Mouse (Mus musculus) right cerebral cortex, adult 2 months (tissue): ENCODE measurements at regions not wholly inside any gene's neighbourhood (a gene's known extent, or its start where the extent isn't known, plus 50 kb on each side); places are given as distances from the start of the nearest gene placed in this dataset.

Experiments
- DNase-seq, 2 experiments: peaks; one replicate each; pipeline ENCODE4 v3.0.0; 2021 to 2022; ENCODE audit warnings: low spot score in 2 of 2

DNA sequence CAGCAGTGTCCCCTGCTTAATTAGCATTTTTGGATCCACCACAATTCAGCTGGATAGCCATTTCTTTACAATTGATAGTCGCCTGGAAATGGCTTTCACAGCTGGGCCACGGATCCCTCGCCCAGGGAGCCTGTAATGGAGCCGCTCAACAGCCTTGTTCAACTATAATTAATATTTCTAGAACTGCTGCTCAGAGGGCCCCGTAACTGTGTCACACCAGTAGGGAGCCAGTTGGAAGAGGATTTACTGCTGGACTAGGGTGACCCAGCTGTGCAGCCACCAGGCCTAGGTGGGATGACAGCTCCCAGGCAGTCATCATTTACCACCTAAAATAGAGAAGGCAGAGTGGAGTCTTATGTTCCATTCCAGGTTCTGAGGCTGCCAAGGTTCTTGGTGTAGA is 529.2 kb downstream of the Nr2f2 start:
- no peak for DNase-seq

DNA sequence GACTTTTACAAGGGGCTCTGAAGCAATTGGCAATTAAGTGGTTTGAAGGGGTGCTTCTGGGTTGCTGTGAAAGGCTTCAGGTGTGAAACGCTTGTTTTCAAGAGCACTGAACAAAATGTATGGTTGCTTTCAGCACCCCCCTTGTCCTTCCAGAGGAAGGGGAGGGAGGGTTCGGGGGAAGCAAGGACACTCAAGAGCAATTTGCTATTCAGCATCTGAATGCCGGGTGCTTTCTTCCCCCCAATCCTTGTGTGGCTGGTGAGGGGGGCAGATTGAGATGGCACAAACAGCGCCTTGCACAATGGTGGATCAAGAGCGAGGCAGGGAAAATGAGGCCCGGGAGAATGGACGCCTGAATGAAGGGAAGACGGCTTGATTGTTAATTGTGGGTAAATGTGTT is 539.3 kb downstream of the Nr2f2 start:
- no peak for DNase-seq

DNA sequence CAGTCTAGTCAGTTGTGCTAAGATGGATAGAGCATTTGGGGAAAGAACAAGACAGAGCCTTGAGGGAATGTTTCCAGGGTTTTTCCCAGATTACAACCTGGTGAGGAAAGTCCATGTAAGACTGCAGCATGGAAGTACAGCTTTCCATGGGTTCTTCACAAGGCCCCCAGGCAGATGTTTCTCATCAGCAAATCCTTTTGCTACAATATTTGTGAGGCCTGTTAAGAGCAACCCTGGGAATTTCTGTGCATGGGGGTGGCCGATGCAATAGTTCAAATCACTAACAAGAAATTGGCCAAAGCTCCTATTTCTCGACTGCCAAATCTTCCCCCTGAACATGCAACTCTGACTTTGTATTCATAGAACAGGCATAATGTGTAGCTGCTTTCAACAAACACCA is 546.0 kb downstream of the Nr2f2 start:
- DNase-seq, result no peak

DNA sequence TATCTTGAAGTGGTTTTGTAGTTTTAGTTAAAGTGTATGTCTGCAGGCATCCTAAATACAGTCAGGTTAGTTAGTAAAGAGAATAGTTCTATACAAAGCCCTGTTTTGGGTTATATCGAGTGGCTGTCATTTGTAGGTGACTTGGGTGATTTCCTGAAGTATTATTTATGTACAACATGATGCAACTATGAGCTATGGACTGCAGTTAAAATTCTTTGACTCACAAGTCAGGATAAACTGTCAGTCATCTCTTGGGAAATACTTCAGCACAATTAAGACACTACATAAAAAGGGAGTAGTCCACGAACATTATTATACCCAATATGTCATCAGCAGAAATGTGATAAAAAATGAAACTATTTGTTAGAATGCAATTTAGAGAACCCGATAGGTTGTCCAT is 554.2 kb downstream of the Nr2f2 start:
- DNase-seq, result no peak

DNA sequence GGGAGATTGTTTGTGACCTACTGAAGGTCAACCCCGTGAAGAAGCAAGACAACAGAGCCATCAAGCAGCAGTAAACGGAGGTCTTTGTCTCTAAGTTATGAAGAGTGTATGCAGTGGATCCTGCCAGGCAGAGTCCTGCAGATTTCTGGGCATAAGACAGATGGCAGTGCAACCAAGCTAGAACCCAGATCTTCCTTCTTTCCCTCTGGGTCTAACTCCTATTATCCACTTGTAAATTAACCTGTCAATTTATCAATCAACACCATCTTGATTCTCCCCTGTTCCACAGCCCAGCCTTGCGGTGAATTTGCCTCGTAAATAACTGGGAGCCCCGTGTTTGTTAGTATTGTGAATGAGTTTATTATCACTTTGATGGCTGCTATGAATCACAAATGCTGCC is 555.7 kb downstream of the Nr2f2 start:
- peak; percentile 25 to 31 for DNase-seq

DNA sequence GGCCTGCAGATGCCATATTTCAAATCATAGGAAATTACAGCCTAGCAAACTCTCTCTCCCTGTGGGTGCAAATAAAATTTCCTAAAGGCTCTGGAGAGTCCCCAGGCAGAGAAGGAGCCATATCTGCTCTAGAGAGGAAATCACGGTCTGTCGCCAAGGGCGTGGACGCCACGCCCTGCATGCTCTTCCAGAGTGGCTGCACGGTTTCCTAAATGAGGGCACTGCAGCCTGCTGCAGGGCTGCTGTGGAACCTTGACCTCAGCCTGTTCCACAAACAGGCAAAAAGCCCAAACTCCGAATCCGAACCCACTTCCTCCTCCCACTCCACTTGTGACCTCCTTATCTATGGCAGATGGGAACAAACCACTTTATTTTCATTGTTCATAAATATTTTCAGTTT is 559.3 kb downstream of the Nr2f2 start:
- DNase-seq, result no peak

DNA sequence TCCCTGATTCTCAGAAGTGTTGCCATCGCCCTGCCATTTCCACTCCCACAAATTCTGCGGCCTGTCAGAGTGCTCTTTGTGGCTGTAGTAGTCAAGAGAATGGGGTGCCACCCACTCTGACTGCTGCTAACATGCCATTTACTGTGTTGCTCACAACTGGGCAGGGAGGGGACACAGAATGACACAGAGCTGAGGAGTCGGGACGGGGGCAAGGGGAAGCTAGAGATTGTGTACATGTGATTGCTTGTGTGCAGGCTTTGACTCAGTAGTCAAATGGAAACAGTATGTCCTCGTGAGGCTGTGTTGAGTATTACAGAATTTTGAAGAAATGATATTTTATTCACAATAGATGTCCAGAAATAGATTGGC is 595.6 kb downstream of the Nr2f2 start:
- DNase-seq, result no peak

DNA sequence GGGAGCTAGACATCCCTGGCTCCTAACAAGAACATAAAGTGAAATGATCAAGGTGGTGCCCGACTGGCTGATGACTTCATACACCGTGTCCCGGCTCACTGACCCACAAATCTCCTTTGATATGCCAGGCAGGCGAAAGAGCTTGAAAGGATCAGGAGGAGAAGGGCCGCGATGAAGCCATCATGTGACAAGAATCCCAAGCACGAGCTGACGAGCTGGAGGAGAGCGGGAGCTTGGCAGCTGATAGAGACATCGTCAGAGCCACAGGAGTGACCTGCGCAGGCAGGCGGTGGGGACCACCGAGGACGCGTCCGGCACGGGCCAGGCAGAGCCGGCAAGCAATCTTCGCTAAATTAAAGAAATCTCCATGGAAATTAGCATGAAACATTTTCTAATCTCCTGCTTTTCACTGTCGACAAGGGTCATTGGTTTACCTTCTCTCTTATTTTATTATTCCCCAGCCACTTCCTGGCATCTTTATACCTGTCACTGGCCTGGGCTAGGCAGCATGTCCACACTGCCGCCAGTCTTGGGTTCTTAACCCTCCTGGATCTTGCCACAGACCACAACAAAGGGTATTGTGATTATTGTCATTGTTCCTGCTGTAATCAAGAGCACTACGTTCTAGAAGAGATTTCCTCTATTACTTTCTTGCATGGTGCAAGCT is 596.1 kb downstream of the Nr2f2 start:
- DNase-seq, result no peak

DNA sequence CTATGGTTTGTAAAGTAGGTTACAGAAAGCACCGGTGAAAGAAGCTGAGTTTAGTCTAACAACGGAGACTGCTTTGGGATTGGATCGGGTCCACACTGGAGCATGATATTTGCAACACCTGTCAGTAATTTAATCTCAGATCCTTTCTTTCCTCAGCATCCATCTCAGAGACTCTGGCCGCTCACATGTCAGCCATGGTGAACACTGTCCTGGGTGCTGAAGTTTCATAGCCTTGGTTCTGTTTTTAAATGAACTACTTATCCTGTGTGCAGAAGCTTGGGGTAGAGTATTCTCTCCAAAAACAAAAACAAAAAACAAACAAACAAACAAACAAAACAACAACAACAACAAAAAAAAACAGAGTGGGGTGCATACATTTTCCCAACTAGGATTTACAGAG is 600.1 kb downstream of the Nr2f2 start:
- no peak for DNase-seq

DNA sequence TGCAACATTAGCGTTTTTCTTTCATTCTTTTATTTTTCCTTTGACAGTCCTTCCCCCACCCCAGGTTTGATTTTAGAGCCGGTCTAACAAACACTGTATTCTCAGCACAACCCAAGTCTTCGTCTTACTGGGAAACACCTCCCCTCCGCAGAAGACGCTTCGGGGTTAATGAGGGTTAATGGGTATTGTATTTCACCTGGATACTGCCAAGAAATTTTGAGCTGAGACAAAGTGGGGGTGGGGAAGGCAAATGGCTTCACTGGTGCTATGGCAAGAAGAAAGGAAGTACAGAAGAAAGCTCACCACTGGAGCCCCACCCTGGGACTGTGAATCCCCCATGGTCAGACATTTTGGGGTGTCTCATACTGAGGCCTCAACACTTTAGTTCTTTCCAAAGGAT is 626.0 kb downstream of the Nr2f2 start:
- DNase-seq, result no peak

DNA sequence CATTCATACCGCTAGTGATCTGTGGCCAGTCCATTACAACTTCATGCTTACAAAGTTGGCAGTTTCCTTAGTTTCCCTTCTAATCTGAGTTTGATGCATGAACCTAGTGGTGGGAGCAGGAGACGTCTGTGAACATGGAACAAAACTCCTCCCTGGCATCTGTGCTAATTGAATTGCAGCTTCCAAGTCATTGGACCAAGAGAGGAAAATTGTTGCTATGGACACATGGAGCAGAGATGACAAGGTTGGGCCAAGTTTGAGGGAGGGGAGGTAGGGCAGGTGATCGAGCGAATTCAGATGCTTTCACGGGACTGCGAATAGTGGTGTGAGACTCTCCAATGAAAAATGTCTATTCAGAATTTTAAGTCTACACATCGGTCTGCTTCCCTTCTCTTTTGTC is 627.5 kb downstream of the Nr2f2 start:
- DNase-seq, result no peak

DNA sequence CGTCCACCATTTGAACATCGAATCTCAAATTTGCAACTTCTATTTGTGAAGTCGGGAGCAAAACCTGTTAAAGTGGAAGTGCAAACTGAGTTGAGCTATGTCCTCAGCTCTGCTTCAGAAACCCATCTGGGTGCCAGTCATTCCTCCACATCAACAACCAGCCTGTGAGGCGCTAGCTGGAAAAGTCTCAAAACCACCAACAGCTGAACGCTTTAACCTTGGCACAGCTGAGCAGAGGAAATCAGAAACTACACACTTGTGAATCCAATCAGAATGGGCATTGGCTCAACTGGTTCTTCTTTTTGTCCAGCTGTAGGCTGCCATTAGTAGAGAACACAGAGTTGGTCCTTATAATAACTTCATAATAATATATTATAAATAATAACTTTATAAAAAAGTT is 651.5 kb downstream of the Nr2f2 start:
- no peak for DNase-seq

DNA sequence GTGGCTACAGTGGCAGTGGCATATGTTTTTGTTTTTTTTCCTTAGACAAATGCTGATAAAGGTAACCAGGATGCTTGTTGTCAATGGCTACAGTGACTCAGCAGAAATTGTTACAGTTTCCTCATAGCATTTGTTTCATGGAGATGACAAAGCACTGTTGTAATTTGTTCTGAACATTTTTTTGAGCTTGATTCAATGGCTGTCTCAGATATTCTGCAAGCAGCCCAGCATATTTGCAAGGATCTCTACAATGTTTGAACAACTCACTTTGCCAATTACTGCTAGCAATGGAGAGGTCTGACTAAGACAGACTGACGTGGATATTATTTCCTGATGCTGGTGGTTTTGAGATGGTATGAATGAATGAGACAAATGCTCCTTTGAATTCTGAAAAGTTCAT is 696.3 kb downstream of the Nr2f2 start:
- no peak for DNase-seq

DNA sequence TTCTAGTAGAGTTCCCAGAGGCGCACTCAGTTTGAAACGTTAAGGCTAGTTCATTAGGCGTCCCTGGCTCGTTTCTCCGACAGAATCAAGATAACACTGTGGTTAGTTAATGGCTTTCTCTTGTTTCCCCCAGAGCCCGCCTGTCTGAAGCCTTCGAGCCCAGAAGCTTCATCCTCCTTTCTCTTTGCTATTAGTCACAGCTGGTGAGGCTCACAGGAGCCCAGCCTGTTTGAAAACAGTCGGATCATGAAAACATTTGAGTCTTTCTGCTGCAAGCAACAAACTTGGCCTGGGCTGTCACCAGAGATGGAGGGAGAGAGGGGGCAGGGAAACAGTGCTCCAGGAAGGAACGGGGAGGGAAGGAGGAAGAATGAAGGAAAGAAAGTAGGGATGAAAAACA is 711.0 kb downstream of the Nr2f2 start:
- no peak for DNase-seq

DNA sequence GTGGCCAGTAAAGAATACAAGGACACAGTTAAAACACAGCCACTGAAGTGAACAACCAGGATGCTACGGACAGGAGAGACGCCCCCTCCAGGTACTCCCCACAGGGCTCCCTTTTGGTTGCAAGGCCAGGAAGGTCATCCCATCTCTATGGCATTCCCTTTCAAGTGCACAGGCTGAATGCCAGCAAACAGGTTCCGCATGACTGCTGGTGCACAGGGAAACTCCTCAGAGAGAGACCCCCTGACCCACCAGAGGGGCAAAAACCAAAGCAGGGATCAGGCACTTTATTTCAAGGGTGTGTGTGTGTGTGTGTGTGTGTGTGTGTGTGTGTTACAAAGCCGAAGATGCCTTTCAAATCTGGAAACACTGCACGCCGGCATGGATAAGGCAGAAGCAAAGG is 721.1 kb downstream of the Nr2f2 start:
- no peak for DNase-seq

DNA sequence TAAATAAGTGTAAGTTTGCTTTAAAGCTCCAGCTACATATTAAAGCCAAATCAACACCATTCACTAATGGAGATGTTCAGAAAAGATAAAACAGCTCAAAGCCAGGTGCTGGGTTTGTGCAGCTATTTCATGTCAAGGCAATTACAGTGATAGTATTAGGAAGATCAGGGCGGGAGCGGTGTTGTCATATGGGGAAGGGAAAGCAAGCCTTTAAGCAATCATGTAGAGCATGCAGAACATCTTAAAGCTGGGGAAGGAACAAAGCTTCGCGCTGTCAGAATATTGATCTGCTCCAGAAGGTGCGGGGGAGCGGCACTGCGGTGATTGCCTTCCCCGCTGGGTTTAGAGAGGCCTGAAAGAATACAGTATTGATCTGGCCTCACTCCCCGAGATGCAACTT is 724.9 kb downstream of the Nr2f2 start:
- DNase-seq, result no peak

DNA sequence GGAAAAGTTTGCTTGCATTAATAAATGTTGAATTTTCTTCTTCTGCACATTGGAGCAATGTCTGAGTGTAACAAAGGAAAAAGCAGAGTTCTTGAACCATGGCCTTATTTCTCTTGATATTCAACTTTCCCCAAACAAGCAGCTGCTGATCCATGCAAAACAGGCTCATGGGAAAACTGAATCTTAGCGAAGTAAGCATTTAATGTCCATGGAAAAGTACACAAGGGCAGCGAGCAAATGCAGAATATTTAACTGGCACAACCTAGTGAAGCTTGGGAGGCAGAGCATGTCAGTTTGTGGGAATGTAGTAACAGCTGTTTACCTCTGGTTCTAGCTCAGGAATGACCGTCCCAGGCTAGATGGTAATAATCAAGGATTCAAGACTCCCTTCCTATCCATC is 766.7 kb downstream of the Nr2f2 start:
- DNase-seq, result no peak

DNA sequence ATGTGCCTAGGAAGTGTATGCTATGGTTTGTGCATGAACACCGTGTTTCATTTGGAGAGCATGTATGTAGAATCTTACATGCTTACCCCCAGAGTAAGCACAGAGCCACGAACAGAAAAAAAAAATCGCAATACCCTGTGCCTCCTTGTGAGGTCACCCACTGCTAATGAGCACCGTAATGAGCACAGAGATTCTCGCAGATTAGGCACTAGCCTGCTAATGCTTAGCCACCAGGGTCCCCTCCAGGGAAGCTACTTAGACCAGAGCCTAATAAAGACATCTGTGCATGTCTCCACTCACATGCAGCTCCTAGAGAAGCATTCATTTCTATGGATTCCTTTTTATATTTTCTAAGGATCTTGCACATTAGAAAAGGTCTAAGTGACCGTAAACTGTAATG is 780.8 kb downstream of the Nr2f2 start:
- DNase-seq, result no peak

DNA sequence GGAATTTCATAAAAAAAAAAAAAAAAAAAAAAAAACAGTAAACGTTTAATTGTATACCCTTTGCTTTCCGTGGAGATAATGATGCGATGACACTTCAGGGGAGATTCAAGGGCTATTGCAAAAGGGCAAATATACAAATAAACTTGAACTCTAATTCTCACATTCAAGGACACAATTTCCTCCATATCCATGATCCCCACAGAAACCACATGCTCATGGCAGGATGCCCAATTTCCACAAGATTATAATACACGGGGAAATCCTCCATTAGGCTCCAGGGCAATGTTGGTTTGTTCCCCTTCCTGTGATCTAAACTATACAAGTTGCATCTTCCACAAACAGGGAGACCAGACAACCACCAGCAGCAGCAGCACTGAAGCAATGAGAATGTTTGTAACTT is 781.4 kb downstream of the Nr2f2 start:
- DNase-seq, result no peak

DNA sequence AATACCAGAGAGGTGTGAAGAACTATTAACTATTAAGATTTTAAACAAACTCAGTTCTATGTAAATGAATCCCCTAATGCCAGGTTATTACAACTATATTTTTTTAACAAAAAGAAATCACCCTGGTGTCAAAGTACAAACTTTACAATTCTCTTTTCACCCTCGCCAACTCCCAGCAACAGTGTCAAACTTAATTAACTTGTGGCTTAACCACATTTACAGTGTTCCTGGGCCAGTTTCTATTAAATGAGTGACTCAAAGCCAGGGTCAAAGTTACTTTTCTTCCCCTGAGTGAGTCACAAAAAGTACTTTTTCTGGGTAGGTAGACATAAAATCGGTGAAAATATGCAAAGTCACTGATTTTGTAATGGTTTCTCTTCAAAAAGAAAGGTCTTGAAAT is 782.0 kb downstream of the Nr2f2 start:
- no peak for DNase-seq

DNA sequence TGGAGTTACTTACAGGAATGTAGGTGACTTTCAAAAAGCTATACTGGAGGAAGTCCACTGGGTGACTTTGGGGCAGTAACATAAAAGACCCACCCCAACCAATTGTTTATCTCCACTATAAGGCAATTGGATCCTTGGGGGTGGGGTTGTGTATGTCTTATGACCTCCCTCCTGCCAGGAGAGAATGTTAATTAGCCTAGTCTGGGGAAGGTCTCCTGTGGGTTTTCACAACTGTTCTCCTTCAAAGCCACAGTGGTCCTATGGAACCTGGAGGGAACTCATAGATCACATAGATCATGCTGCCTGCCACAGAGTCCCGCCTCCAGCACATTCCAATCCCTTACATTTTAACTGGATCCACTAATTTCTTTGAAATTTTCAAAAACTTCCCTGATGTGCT is 782.6 kb downstream of the Nr2f2 start:
- no peak for DNase-seq

DNA sequence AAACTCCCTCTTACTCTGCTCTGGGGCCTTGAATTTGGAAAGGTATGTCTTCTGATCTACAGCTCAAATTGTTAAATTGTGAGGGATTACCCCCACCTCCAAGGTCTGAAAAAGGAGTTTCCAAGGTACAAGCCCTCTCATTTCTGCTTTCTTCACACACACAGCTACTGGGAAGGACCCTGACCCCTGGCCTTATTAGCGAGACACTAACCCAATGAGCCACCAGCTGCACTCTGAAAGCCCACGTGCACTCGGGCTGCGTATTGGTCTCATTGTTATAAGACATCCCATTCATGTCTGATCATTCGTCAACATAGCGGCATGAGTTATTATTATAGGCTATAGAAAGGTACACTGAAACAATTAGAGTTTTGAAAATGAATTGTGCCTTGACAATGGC is 784.9 kb downstream of the Nr2f2 start:
- DNase-seq, result no peak

DNA sequence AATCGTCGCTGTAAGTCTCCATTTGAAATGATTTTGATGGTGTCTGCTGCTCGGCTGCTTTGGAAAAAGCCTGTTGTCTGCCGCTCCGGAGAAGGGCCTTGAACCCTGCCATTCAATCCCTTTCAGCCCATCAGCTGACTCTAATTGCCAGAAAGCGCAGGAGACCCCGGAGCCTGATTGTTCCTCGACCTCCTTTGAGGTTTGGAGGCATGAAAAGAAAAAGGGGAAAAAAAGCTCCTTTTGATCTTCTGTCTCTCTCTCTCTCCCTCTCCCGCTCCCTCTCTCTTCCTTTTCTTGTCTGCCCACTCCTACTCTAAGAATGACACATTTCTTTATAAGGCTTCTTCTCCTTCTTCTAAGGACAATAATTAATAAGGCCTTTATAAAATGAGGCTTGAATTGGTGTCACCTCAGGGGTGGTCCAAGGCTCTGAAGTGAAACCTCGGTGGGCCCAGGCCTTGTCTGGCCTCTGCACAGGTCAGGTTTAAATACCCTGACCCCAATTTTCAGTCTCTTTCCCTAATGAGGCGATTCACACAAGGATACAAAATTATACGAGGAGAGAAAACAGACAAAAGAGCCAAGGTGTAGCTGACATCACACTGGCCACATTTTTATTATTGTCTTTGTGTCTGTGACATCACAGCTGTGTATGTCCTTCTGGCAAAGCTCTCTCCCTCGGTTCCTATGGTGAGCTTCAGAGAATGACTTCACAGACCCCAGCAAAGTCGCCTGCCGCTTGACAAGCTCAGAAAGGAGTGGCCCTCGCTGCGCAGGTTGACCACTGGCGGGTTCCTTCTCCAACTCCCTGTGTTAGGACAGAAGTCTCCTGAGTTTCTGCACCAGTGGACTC is 787.4 kb downstream of the Nr2f2 start:
- DNase-seq, result no peak

DNA sequence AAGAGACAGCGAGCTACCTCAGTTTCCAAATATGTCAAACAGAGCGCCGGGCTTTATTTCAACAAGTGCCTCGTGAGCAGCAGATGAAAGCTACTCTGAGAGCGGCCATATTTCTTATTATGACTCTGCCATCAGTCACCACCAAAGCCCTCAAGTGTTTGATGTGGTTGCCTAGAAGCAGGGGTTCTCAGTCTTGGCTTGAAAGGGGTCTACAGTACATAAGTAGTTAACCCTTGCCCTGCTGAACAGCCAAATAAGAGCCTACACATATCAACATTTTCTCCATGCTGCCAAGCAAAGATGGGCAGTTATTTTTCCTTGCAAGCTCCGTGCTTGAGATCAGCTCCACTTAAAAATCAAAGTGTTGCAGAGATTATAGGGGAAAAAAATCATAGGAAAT is 788.8 kb downstream of the Nr2f2 start:
- DNase-seq, result no peak
